Mouse (Mus musculus) adrenal gland, adult 10 weeks (tissue): Measurements from ENCODE around the gene C1qtnf9. TPM values are rescaled to one million over a fixed set of nuclear protein-coding genes. Genes with fewer than 3 reads are reported as not detected.

Experiments
- polyA plus RNA-seq: library from polyadenylated mRNA; stranded (reverse); fragments of 350-450 nt; fragmentation: Illumina TruSeq; extraction: RNeasy Lipid Tissue Mini Kit (QIAGEN cat#74804); gene quantifications from one replicate; pipeline ENCODE4 v1.2.3, GENCODE M21; 2014; ENCODE audit warnings: low read depth, low replicate concordance

Gene C1qtnf9
- 6.1 TPM for polyA plus RNA-seq

DNA sequence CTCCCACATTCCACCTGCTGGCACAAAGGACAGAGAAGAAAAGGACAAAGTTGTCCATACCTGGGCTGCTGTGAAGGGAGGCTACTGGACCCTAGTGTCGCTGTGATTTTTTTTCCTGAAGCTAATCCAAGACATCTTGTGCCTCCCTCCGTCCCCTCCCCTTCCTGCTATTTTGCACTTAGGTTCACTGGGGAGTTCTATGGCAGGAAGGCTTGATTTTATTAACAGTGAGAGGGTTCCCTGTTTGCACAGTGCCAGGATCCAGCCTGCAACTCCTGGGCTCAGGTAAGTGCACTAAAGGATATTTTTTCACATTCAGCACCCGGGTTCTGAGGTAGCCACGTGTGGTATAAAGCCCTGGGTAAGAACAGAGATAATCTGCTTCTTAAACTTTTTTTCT, at the start of gene C1qtnf9:
Gene C1qtnf9, plus strand, starts transcription at position 251 of the 400 bp plus-strand sequence.

GRCm38 (mm10) chr14:60784427-60785315, 16.7 kb downstream of the C1qtnf9 start, which contains the start of gene Mipep:
Gene Mipep (plus strand): TSS chr14:60784573.

Other genes starting within 250 kb of the C1qtnf9 start
- 51.2 TPM for gene Spata13, start 134.1 kb upstream of the C1qtnf9 start, polyA plus RNA-seq
- gene Mipep, start 16.4 kb downstream of the C1qtnf9 start, polyA plus RNA-seq, result 40.4 TPM